Mouse (Mus musculus): Measurements from ENCODE around the gene Mad1l1. TPM values are rescaled to one million over a fixed set of nuclear protein-coding genes. Genes with fewer than 3 reads are reported as not detected.
"Not testable (repeated sequence)": the region's sequence is repeated elsewhere in the genome, so short reads cannot be mapped to it uniquely, and the experiment has no call there.

The Mad1l1 gene
- total RNA-seq (2022), result 10 to 100 TPM in 2 of 4 experiments, 1 to 10 TPM in 2; 9.0 to 11.3 (median 10.4) TPM

DNA sequence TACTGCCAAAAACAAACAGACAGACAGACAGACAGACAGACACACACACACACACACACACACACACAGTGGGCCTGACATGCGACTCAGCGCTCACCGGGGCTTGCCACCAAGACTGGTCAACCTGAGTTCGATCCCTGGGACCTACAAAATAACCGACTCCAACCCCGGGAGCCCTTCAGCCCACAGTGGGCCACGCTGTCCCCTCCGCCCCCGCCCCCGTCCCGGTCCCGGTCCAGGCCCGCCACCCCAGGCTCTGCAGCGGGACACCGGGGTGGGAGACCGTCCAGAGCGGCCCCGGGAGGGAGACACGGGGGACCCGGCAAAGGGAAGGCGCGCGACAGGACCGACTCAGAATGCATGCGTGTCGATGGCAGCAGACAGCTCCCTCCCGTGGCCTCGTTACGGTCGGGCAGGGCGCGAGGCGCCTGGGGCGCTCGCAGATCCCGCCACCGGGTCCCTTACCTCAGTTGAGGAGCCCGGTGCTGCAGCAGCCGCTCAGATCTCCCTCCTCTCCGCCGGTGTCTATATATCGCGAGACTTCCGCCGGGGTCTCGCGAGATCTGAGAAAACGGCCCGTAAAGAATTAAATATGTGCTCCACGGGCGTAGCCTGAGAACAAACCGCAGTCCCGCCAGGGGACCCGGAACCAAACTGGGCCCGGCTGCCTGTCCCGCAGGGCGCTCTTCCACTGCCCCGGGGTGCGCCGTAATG lies at the start of gene Mad1l1, which contains the start of gene Nudt1:
Mad1l1 (minus strand) TSS at position 511 of the 714 bp plus-strand sequence.
Nudt1 (plus strand) TSS at position 615 of the 714 bp plus-strand sequence.
- peak; percentile 94 for DNase-seq (ENCODE audit: low spot score)

GRCm38 (mm10) chr5:140370446-140371254 lies 49.3 kb upstream of the Mad1l1 start:
- peak; percentile 40 for DNase-seq (ENCODE audit: low spot score)

GRCm38 (mm10) chr5:140369466-140369865 lies 48.1 kb upstream of the Mad1l1 start:
- no peak for DNase-seq (ENCODE audit: low spot score)

GRCm38 (mm10) chr5:140368926-140369325 lies 47.6 kb upstream of the Mad1l1 start:
- no peak for DNase-seq (ENCODE audit: low spot score)

DNA sequence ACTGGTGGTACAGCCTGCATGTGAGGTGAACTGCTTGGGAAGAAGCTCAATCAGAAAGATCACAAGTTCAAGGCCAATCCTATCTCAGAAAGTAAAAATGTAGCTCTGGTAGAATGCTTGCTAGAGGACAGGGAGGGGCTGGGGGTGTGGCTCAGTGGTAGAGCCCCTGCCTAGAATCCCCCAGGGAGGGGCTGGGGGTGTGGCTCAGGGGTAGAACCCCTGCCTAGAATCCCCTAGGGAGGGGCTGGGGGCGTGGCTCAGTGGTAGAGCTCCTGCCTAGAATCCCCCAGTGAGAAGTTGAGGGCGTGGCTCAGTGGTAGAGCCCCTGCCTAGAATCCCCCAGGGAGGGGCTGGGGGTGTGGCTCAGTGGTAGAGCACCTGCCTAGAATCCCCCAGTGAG lies 46.8 kb upstream of the Mad1l1 start:
- DNase-seq (ENCODE audit: low spot score), result not testable (repeated sequence)

DNA sequence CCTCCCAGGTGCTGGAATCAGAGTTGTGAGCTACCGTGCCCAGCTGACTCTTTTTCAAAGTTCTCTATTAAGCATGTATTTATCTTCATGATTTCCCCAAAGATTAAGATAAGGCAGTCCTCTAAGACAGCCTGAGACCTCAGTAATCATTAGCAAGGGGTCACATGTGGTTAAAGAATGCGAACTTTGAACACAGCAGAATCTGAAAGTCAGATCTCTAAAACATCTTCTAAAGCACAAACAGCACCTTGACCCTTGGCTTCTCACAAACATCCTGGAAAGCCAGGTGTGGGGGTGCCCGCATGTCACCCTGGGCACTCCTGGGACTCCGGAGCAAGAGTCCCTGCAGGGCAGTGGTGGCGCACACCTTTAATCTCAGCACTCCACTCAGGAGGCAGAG lies 43.1 kb upstream of the Mad1l1 start:
- no peak for DNase-seq (ENCODE audit: low spot score)

- DNase-seq (ENCODE audit: low spot score), result no peak
Observed at GRCm38 (mm10) chr5:140359930-140360674, 38.8 kb upstream of the Mad1l1 start.

- no peak for DNase-seq (ENCODE audit: low spot score)
Observed at GRCm38 (mm10) chr5:140357466-140357865, 36.1 kb upstream of the Mad1l1 start.

DNA sequence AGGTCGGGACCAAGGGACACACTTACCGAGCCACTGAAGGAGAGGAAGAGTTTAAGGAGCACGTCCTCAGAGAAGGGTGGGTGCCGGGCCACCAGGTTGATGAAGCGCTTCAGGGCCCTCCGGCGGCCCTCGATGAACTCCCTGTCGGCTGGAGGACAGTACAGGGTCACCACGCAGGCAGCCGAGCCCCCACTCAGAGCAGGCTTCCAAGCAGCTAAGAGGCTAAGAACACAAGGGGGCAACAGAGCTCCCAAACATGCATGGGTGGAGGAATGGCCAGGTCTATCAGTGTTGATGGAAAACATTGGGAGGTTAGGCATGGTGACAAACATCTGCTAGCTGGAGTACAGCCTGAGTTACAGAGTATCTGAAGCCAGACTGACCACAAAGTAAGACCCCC lies 34.6 kb upstream of the Mad1l1 start:
- DNase-seq (ENCODE audit: low spot score), result no peak

GRCm38 (mm10) chr5:140352352-140352751 lies 31.0 kb upstream of the Mad1l1 start:
- no peak for DNase-seq (ENCODE audit: low spot score)

- DNase-seq (ENCODE audit: low spot score), result no peak
Observed at GRCm38 (mm10) chr5:140350731-140351497, 29.6 kb upstream of the Mad1l1 start.

DNA sequence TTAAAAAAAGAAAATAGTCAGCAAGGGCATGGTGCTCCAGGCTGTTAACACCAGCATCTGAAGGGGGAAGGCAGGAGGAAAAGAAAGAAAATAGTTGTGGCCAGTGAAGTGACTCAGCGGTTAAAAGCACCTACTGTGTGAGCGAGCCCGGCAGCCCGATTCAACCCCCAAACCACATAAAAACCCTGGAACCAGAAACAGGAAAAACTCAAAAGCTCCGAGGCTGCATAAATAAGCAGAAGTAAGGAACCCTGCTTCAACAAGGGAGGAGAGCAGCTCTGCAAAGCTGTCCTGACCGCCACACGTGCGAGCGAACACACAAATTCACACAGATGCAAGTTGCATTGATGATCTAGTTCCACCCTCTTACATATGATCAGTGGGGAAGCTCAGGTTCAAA lies 28.5 kb upstream of the Mad1l1 start:
- no peak for DNase-seq (ENCODE audit: low spot score)

DNA sequence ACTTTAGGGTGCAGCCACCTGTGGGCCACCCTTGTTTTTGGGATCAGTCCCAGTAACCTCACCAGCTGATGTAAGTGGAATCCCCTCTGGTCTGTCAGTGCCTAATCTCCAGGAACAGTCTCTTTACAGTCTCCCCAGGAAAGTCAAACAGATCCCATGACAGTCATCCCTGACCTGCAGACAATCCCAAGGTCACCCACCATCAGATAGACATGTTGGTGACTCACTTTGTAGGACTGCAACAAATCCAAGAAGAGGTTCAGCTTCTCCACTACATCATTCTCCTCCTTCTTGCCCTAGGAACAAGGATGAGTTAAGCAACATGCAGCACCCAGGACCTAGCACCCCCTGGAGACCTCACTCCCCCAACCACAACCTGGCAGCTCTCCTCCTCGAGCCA lies 24.7 kb upstream of the Mad1l1 start:
- DNase-seq (ENCODE audit: low spot score), result no peak

- no peak for DNase-seq (ENCODE audit: low spot score)
Observed at GRCm38 (mm10) chr5:140345244-140345643, 23.9 kb upstream of the Mad1l1 start.

DNA sequence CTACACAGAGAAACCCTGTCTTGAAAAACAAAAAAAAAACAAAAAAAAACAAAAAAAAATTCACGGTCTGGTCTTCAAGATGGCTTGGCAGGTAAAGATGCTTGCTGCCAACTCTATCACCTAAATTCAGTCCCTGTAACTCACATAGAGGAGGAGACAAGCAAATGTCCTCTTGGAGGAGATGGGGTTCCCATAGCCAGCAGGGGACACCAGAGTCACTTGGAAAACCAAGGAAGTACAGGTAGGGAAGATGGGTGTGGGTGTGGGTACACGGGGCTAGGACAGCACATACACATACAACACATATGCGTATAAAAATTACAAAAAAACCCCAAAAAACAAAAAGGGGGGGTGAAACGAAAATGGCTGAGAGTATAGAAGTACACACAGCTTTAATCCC lies 21.5 kb upstream of the Mad1l1 start:
- DNase-seq (ENCODE audit: low spot score), result no peak

GRCm38 (mm10) chr5:140339836-140340235 lies 18.5 kb upstream of the Mad1l1 start:
- DNase-seq (ENCODE audit: low spot score), result no peak

- no peak for DNase-seq (ENCODE audit: low spot score)
Observed at GRCm38 (mm10) chr5:140338779-140339178, 17.4 kb upstream of the Mad1l1 start.

GRCm38 (mm10) chr5:140336680-140337079 lies 15.3 kb upstream of the Mad1l1 start:
- peak; percentile 31 for DNase-seq (ENCODE audit: low spot score)

GRCm38 (mm10) chr5:140333631-140334030 lies 12.3 kb upstream of the Mad1l1 start:
- no peak for DNase-seq (ENCODE audit: low spot score)

DNA sequence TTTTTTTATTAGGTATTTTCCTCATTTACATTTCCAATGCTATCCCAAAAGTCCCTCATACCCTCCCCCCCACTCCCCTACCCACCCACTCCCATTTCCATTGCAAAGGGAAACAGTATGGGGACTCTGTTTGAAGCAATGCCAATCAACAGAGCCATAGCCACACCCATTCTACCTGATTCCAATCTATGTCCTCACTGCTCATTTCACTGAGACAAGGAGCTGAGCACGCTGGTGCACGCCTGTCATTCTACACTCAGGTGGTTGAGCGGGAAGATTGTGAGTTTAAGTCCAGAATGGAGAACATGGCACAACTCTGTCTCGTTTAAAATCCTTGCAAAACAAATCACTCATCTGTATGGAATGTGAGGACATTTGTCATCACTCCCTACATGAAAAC lies 11.2 kb upstream of the Mad1l1 start:
- no peak for DNase-seq (ENCODE audit: low spot score)
